Mouse (Mus musculus): ENCODE measurements around the gene Shank2. TPM values are rescaled to one million over a fixed set of nuclear protein-coding genes. Genes with fewer than 3 reads are reported as not detected.

The Shank2 gene
- polyA plus RNA-seq, 1 experiment from 2014 or later = 9.7 TPM

- H3K36me3 ChIP-seq (ENCODE audit: control insufficient read depth, insufficient read depth) = no peaks in the 10 kb centered on the region
- ATAC-seq = no peak
- H3K4me2 ChIP-seq (ENCODE audit: low read length) = no peak overlapping the region
- whole genome bisulfite sequencing = 20% methylated on average over 12 of the region's 12 CpGs
- no peak overlapping the region for H3K4me3 ChIP-seq (replicated peaks; ENCODE audit: low read length)
- H3K9me3 ChIP-seq (ENCODE audit: control insufficient read depth, low read length) = no peaks in the 10 kb centered on the region
- H3K27me3 ChIP-seq (replicated peaks; ENCODE audit: control insufficient read depth, insufficient read depth, low read length) = no peaks in the 10 kb centered on the region
- H3K27ac ChIP-seq (ENCODE audit: low read length) = no peak overlapping the region
- H3K4me1 ChIP-seq (replicated peaks; ENCODE audit: control insufficient read depth, insufficient read depth, low read length) = no peaks in the 10 kb centered on the region
- H3K9ac ChIP-seq (replicated peaks; ENCODE audit: low read depth, low read length) = no peak overlapping the region
Observed at GRCm38 (mm10) chr7:144052076-144052475, 50.3 kb downstream of the Shank2 start.

DNA sequence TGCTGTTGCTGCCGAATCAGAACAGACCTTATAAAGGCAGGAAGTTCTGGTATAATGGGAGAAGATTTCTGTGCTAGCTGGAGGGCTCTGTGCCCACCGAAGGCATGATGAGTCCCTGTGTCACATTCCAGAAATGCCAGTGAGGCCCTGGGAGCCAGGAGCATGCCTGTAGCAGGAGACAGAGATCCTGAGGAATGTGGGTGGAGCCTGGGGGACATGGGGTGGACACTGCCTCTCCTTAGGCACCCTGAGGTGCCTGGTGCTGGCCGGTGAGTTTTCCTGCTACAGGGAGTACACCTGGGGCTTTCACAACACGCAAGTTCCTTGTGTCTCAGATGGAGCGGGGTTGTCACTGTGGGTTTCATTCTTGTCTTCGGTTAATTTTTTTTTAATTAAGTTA, 53.5 kb downstream of the Shank2 start:
- ATAC-seq = no peak
- 69% methylated on average over 6 of the region's 6 CpGs for WGBS

DNA sequence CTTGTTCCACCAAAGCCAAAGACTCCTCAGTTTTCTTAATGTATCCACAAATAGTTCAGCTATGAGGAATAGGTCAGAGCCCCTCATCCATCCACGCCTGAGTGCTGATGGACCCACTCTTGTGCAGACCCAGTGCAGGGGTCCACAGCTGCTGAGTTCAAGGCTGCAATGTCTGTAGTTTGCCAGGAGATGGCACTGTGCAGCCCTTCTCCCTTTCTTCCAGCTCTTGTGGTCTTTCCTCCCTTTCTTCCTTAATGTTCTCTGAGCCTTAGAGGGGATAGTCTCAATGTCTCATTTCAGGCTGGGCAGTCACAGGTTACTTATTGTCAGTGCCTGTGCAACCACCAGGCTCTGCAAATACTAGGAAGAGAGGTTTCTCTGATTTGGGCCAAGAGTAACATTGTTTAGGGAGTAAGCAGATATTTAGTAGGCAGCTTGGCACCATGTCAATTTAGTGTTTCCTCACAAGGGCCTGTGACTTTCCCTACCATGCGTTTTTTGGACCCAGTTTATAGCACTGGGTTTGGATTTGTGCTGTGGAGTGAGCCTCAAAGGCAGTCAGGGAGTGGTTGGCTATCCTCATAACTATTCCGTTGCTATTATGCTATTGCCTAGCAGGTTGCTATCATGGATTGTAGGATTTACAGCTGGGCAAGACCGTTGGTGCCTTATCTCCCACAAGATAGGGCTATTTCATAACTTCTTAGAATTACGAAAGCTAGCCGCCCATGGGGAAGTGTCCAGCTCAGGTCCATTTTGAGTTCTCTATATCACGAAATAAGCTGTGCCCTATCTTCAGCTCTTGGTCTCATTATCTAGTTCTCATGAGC, 54.2 kb downstream of the Shank2 start:
- no peaks in the 10 kb centered on the region for H3K36me3 ChIP-seq (ENCODE audit: control insufficient read depth, insufficient read depth)

More for the DNA sequence above, 53.5 kb downstream of the Shank2 start:
- H3K27me3 ChIP-seq (replicated peaks; ENCODE audit: control insufficient read depth, insufficient read depth, low read length) = no peaks in the 10 kb centered on the region
- H3K4me1 ChIP-seq (replicated peaks; ENCODE audit: control insufficient read depth, insufficient read depth, low read length) = no peaks in the 10 kb centered on the region
- H3K36me3 ChIP-seq (ENCODE audit: control insufficient read depth, insufficient read depth) = no peaks in the 10 kb centered on the region
- no peaks in the 10 kb centered on the region for H3K9me3 ChIP-seq (ENCODE audit: control insufficient read depth, low read length)
- no peak overlapping the region for H3K4me2 ChIP-seq (ENCODE audit: low read length)
- H3K27ac ChIP-seq (ENCODE audit: low read length) = no peak overlapping the region
- no peak overlapping the region for H3K9ac ChIP-seq (replicated peaks; ENCODE audit: low read depth, low read length)
- H3K4me3 ChIP-seq (replicated peaks; ENCODE audit: low read length) = no peak overlapping the region

GRCm38 (mm10) chr7:144070162-144070949, 68.6 kb downstream of the Shank2 start:
- Histone ChIP-seq H3K4me2 (ENCODE audit: low read length) (no peak overlapping the region), H3K4me1 (replicated peaks; ENCODE audit: control insufficient read depth, insufficient read depth, low read length) (no peaks in the 10 kb centered on the region), H3K27me3 (replicated peaks; ENCODE audit: control insufficient read depth, insufficient read depth, low read length) (no peaks in the 10 kb centered on the region), H3K9me3 (ENCODE audit: control insufficient read depth, low read length) (no peaks in the 10 kb centered on the region), H3K9ac (replicated peaks; ENCODE audit: low read depth, low read length) (no peak overlapping the region), H3K27ac (ENCODE audit: low read length) (no peak overlapping the region), H3K4me3 (replicated peaks; ENCODE audit: low read length) (no peak overlapping the region), H3K36me3 (ENCODE audit: control insufficient read depth, insufficient read depth) (no peaks in the 10 kb centered on the region)
- ATAC-seq = no peak
- WGBS = 82% methylated on average over 7 of the region's 7 CpGs

More for the DNA sequence above, 54.2 kb downstream of the Shank2 start:
- Histone ChIP-seq H3K9ac (replicated peaks; ENCODE audit: low read depth, low read length) (no peak overlapping the region), H3K27ac (ENCODE audit: low read length) (no peak overlapping the region), H3K9me3 (ENCODE audit: control insufficient read depth, low read length) (no peaks in the 10 kb centered on the region), H3K27me3 (replicated peaks; ENCODE audit: control insufficient read depth, insufficient read depth, low read length) (no peaks in the 10 kb centered on the region), H3K4me1 (replicated peaks; ENCODE audit: control insufficient read depth, insufficient read depth, low read length) (no peaks in the 10 kb centered on the region), H3K4me3 (replicated peaks; ENCODE audit: low read length) (no peak overlapping the region), H3K4me2 (ENCODE audit: low read length) (no peak overlapping the region)
- ATAC-seq = no peak
- 75% methylated on average over 7 of the region's 7 CpGs for WGBS

GRCm38 (mm10) chr7:144072219-144072618, 70.5 kb downstream of the Shank2 start:
- 0 out of 2 replicates have a peak, but pooled peaks have one; percentile 15 for ATAC-seq
- Histone ChIP-seq H3K27me3 (replicated peaks; ENCODE audit: control insufficient read depth, insufficient read depth, low read length) (no peaks in the 10 kb centered on the region), H3K27ac (ENCODE audit: low read length) (no peak overlapping the region), H3K4me1 (replicated peaks; ENCODE audit: control insufficient read depth, insufficient read depth, low read length) (no peaks in the 10 kb centered on the region), H3K9ac (replicated peaks; ENCODE audit: low read depth, low read length) (no peak overlapping the region), H3K9me3 (ENCODE audit: control insufficient read depth, low read length) (no peaks in the 10 kb centered on the region), H3K4me2 (ENCODE audit: low read length) (no peak overlapping the region), H3K4me3 (replicated peaks; ENCODE audit: low read length) (no peak overlapping the region), H3K36me3 (ENCODE audit: control insufficient read depth, insufficient read depth) (no peaks in the 10 kb centered on the region)
- 56% methylated on average over 1 of the region's 1 CpGs for WGBS

GRCm38 (mm10) chr7:144072856-144073255, 71.1 kb downstream of the Shank2 start:
- Histone ChIP-seq H3K4me3 (replicated peaks; ENCODE audit: low read length) (no peak overlapping the region), H3K9ac (replicated peaks; ENCODE audit: low read depth, low read length) (no peak overlapping the region), H3K27me3 (replicated peaks; ENCODE audit: control insufficient read depth, insufficient read depth, low read length) (no peaks in the 10 kb centered on the region), H3K36me3 (ENCODE audit: control insufficient read depth, insufficient read depth) (no peaks in the 10 kb centered on the region), H3K9me3 (ENCODE audit: control insufficient read depth, low read length) (no peaks in the 10 kb centered on the region), H3K4me1 (replicated peaks; ENCODE audit: control insufficient read depth, insufficient read depth, low read length) (no peaks in the 10 kb centered on the region), H3K27ac (ENCODE audit: low read length) (no peak overlapping the region), H3K4me2 (ENCODE audit: low read length) (no peak overlapping the region)
- no peak for ATAC-seq
- 84% methylated on average over 2 of the region's 2 CpGs for WGBS

GRCm38 (mm10) chr7:144074718-144075117, 73.0 kb downstream of the Shank2 start:
- no peak overlapping the region for H3K27ac ChIP-seq (ENCODE audit: low read length)
- 22% methylated on average over 3 of the region's 3 CpGs for WGBS
- H3K9me3 ChIP-seq (ENCODE audit: control insufficient read depth, low read length) = no peaks in the 10 kb centered on the region
- H3K4me2 ChIP-seq (ENCODE audit: low read length) = no peak overlapping the region
- no peaks in the 10 kb centered on the region for H3K36me3 ChIP-seq (ENCODE audit: control insufficient read depth, insufficient read depth)
- 0 out of 2 replicates have a peak, but pooled peaks have one; percentile 8 for ATAC-seq
- no peak overlapping the region for H3K9ac ChIP-seq (replicated peaks; ENCODE audit: low read depth, low read length)
- no peak overlapping the region for H3K4me3 ChIP-seq (replicated peaks; ENCODE audit: low read length)
- H3K4me1 ChIP-seq (replicated peaks; ENCODE audit: control insufficient read depth, insufficient read depth, low read length) = no peaks in the 10 kb centered on the region
- no peaks in the 10 kb centered on the region for H3K27me3 ChIP-seq (replicated peaks; ENCODE audit: control insufficient read depth, insufficient read depth, low read length)

DNA sequence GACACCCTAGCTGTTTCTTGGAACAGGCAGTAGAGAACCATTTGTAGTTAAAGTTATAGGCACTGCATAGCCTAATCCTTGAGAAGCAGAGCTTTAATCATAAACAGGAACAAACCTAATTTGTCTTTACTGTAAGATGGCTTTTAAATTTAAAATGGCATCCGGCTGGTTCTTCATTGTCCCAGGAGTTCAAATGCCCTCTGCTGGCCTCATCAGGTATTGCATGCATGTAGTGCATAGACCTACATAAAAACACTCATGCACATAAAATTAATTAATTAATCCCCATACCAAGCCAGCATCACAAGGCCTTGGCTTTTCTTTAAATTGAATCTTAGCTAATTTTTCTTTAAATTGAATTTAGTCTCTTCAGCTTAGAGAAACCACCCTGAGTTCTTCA, 76.9 kb downstream of the Shank2 start:
- Histone ChIP-seq H3K36me3 (ENCODE audit: control insufficient read depth, insufficient read depth) (no peaks in the 10 kb centered on the region), H3K9me3 (ENCODE audit: control insufficient read depth, low read length) (no peaks in the 10 kb centered on the region), H3K27me3 (replicated peaks; ENCODE audit: control insufficient read depth, insufficient read depth, low read length) (no peaks in the 10 kb centered on the region), H3K9ac (replicated peaks; ENCODE audit: low read depth, low read length) (no peak overlapping the region), H3K27ac (ENCODE audit: low read length) (no peak overlapping the region), H3K4me1 (replicated peaks; ENCODE audit: control insufficient read depth, insufficient read depth, low read length) (no peaks in the 10 kb centered on the region), H3K4me2 (ENCODE audit: low read length) (no peak overlapping the region), H3K4me3 (replicated peaks; ENCODE audit: low read length) (no peak overlapping the region)
- no peak for ATAC-seq
- WGBS = 74% methylated on average over 1 of the region's 1 CpGs

DNA sequence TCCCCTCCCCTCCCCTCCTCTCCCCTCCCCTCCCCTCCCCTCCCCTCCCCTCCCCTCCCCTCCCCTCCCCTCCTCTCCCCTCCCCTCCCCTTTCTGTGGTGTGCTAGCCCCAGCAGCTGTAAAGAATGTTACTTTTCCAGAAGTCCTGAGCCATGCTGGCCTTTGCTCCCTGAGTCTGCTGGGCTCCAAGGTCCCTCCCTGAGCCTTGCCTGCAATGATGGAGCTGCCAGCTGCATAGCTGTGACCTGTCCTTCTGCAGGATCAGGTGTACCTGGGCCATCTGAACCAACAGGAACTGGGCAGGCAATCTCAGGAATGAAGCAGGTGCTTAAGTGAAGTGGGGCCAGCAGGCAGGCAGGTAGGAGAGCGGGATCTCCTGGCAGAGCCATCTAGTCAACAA, 78.1 kb downstream of the Shank2 start:
- Histone ChIP-seq H3K9ac (replicated peaks; ENCODE audit: low read depth, low read length) (no peak overlapping the region), H3K27me3 (replicated peaks; ENCODE audit: control insufficient read depth, insufficient read depth, low read length) (no peaks in the 10 kb centered on the region), H3K4me2 (ENCODE audit: low read length) (no peak overlapping the region), H3K36me3 (ENCODE audit: control insufficient read depth, insufficient read depth) (no peaks in the 10 kb centered on the region), H3K4me1 (replicated peaks; ENCODE audit: control insufficient read depth, insufficient read depth, low read length) (no peaks in the 10 kb centered on the region), H3K27ac (ENCODE audit: low read length) (no peak overlapping the region), H3K9me3 (ENCODE audit: control insufficient read depth, low read length) (no peaks in the 10 kb centered on the region), H3K4me3 (replicated peaks; ENCODE audit: low read length) (no peak overlapping the region)
- ATAC-seq = no peak
- WGBS = 96% methylated on average over 1 of the region's 1 CpGs
